ENCODE assay signal across 20 mouse cellular contexts in genomic region chr11:74965516-74965915, GRCm38 (mm10). TPM values are rescaled to one million over a fixed set of nuclear protein-coding genes. Genes with fewer than 3 reads are reported as not detected.
DNase-seq lines count a peak whose midpoint lies in the region; ATAC-seq and TF ChIP-seq lines count a peak whose summit lies in the region.
"Had no signal": no experiment of that assay in that cellular context is flagged by ENCODE, and none has a peak within 500 bp of the region (broad histone marks: within the 10 kb centered on the region; RNA-seq: fewer than 3 reads in every experiment).

No protein-coding gene starts in this region.

- H3K27me3 ChIP-seq in heart, embryonic 13.5 days (replicated peaks), result no peaks in the 10 kb centered on the region
- H3K27me3 ChIP-seq in heart, embryonic 11.5 days (ENCODE audit: control insufficient read depth, insufficient read depth, low read length), result no peaks in the 10 kb centered on the region
- no peaks in the 10 kb centered on the region for H3K27me3 ChIP-seq in forebrain, embryonic 12.5 days
- H3K27me3 ChIP-seq in kidney, adult 2 months (replicated peaks; ENCODE audit: control insufficient read depth, insufficient read depth, low read length), result no peaks in the 10 kb centered on the region
- H3K27me3 ChIP-seq: embryonic facial prominence, embryonic 12.5 days had no signal

- 92% methylated on average over 3 of the region's 3 CpGs for WGBS in heart, embryonic 13.5 days
- 96% methylated on average over 3 of the region's 3 CpGs for WGBS in heart, embryonic 11.5 days (ENCODE audit: insufficient replicate concordance)
- 90% methylated on average over 3 of the region's 3 CpGs for WGBS in forebrain, embryonic 12.5 days
- 90% methylated on average over 3 of the region's 3 CpGs for whole genome bisulfite sequencing in kidney, adult 2 months

- no peak for TF ChIP-seq POLR2A in embryonic fibroblast, embryonic 13.5 days (IDR thresholded peaks at IDR 0.05; ENCODE audit: low read depth, low read length)
- no peak for TF ChIP-seq POLR2A in kidney, adult 2 months (IDR thresholded peaks at IDR 0.05; ENCODE audit: low read depth, low read length)

- peak overlapping the region; percentile 24; the same call in 1 of the 2 replicates for H3K27ac ChIP-seq in heart, embryonic 13.5 days (replicated peaks)
- no peak overlapping the region for H3K27ac ChIP-seq in heart, embryonic 11.5 days (ENCODE audit: low read depth, low read length)
- peak overlapping the region; percentile 91 for H3K27ac ChIP-seq in embryonic fibroblast, embryonic 13.5 days (ENCODE audit: insufficient read depth, low read length)
- no peak overlapping the region for H3K27ac ChIP-seq in layer of hippocampus, adult 2 months
- H3K27ac ChIP-seq in forebrain, embryonic 12.5 days, result no peak overlapping the region
- H3K27ac ChIP-seq in kidney, adult 2 months (ENCODE audit: insufficient read depth, low read depth, low read length), result no peak overlapping the region
- H3K27ac ChIP-seq: embryonic facial prominence, embryonic 10.5 days; embryonic facial prominence, embryonic 12.5 days had no signal

- DNase-seq in 3T3-L1 (ENCODE audit: low read depth, low spot score) (peak; percentile 70), NIH3T3 (ENCODE audit: low read depth) (peak; percentile 71)
- DNase-seq in layer of hippocampus, adult 2 months (ENCODE audit: low spot score in 2 of 2), result no peak
- no peak for DNase-seq in kidney, adult 2 months
- DNase-seq: adrenal gland, adult 2 months; adrenal gland, postnatal 10 days; adrenal gland, postnatal 25 days; cerebellum, adult 11-12 months; cerebellum, adult 2 months; cerebellum, adult 9-10 months; cerebellum, postnatal 10 days; cerebellum, postnatal 25 days had no signal

- no peak overlapping the region for H3K4me2 ChIP-seq in heart, embryonic 13.5 days
- no peak overlapping the region for H3K4me2 ChIP-seq in heart, embryonic 11.5 days
- H3K4me2 ChIP-seq in forebrain, embryonic 12.5 days, result no peak overlapping the region
- H3K4me2 ChIP-seq: embryonic facial prominence, embryonic 12.5 days had no signal

- no peak for ATAC-seq in heart, embryonic 13.5 days (ENCODE audit: extremely low read depth, insufficient number of reproducible peaks, low FRiP score, low TSS enrichment)
- ATAC-seq in heart, embryonic 11.5 days (replicated peaks; ENCODE audit: insufficient number of reproducible peaks, low FRiP score, low TSS enrichment), result no peak
- no peak for ATAC-seq in forebrain, embryonic 12.5 days (ENCODE audit: low FRiP score)
- ATAC-seq: forebrain, embryonic 14.5 days; forebrain, embryonic 16.5 days had no signal

- peaks cover 12% of the 10 kb centered on the region for H3K4me1 ChIP-seq in heart, embryonic 13.5 days
- H3K4me1 ChIP-seq in heart, embryonic 11.5 days (ENCODE audit: control insufficient read depth, insufficient read depth, low read length), result no peaks in the 10 kb centered on the region
- peaks cover 3% of the 10 kb centered on the region for H3K4me1 ChIP-seq in embryonic fibroblast, embryonic 13.5 days (ENCODE audit: control insufficient read depth, insufficient read depth, low read length)
- H3K4me1 ChIP-seq in forebrain, embryonic 12.5 days, result no peaks in the 10 kb centered on the region
- H3K4me1 ChIP-seq in kidney, adult 2 months (ENCODE audit: control insufficient read depth, insufficient read depth, low read length), result no peaks in the 10 kb centered on the region
- H3K4me1 ChIP-seq: embryonic facial prominence, embryonic 10.5 days; embryonic facial prominence, embryonic 12.5 days had no signal

- TF ChIP-seq CTCF in embryonic fibroblast, embryonic 13.5 days (IDR thresholded peaks at IDR 0.05; ENCODE audit: borderline replicate concordance, insufficient read depth, low read length), result no peak
- TF ChIP-seq CTCF in layer of hippocampus, adult 2 months (conservative IDR thresholded peaks at IDR 0.05), result no peak
- TF ChIP-seq CTCF in kidney, adult 2 months (conservative IDR thresholded peaks at IDR 0.05; ENCODE audit: insufficient read depth, insufficient read length, low read depth, low read length), result no peak

- H3K9ac ChIP-seq in heart, embryonic 13.5 days, result no peak overlapping the region
- no peak overlapping the region for H3K9ac ChIP-seq in heart, embryonic 11.5 days (ENCODE audit: low read depth, low read length)
- no peak overlapping the region for H3K9ac ChIP-seq in forebrain, embryonic 12.5 days
- H3K9ac ChIP-seq: embryonic facial prominence, embryonic 12.5 days had no signal

- H3K36me3 ChIP-seq in heart, embryonic 13.5 days, result peaks cover 6% of the 10 kb centered on the region
- no peaks in the 10 kb centered on the region; the same call in 1 of the 2 replicates for H3K36me3 ChIP-seq in heart, embryonic 11.5 days (ENCODE audit: control insufficient read depth, insufficient read depth, low read length)
- 0 out of 2 replicates have a peak, but pooled peaks cover 3% of the 10 kb centered on the region for H3K36me3 ChIP-seq in forebrain, embryonic 12.5 days (replicated peaks)
- H3K36me3 ChIP-seq in kidney, adult 2 months (ENCODE audit: control insufficient read depth, insufficient read depth, low read length), result no peaks in the 10 kb centered on the region

- H3K4me3 ChIP-seq in heart, embryonic 13.5 days, result no peak overlapping the region
- no peak overlapping the region for H3K4me3 ChIP-seq in heart, embryonic 11.5 days (ENCODE audit: low read depth, low read length)
- H3K4me3 ChIP-seq in embryonic fibroblast, embryonic 13.5 days (ENCODE audit: insufficient read depth, low read length), result no peak overlapping the region
- H3K4me3 ChIP-seq in layer of hippocampus, adult 2 months, result no peak overlapping the region
- no peak overlapping the region for H3K4me3 ChIP-seq in forebrain, embryonic 12.5 days (replicated peaks)
- H3K4me3 ChIP-seq in kidney, adult 2 months (ENCODE audit: insufficient read depth, low read depth, low read length), result no peak overlapping the region
- H3K4me3 ChIP-seq: embryonic facial prominence, embryonic 10.5 days; embryonic facial prominence, embryonic 12.5 days had no signal

- H3K9me3 ChIP-seq in heart, embryonic 13.5 days, result no peaks in the 10 kb centered on the region
- no peaks in the 10 kb centered on the region for H3K9me3 ChIP-seq in heart, embryonic 11.5 days (replicated peaks; ENCODE audit: control insufficient read depth, low read length)
- no peaks in the 10 kb centered on the region for H3K9me3 ChIP-seq in forebrain, embryonic 12.5 days
- H3K9me3 ChIP-seq: embryonic facial prominence, embryonic 10.5 days; embryonic facial prominence, embryonic 12.5 days had no signal

RNA-seq across cellular contexts. Expression of gene Srr, which starts 39.8 kb away (rescaled TPM):
- polyA plus RNA-seq in heart, embryonic 13.5 days (2015; fragmentation: Nextera tagmentation; extraction: Ambion mirVana), result 16.6 and 17.4 TPM in 2 replicates
- polyA plus RNA-seq in heart, embryonic 11.5 days (2014; fragmentation: Nextera tagmentation; extraction: Ambion mirVana), result 19.2 and 25.0 TPM in 2 replicates
- polyA plus RNA-seq in embryonic fibroblast, embryonic 13.5 days (2011; ENCODE audit: insufficient read length, low read depth, missing spikeins), result 33.4 and 37.1 TPM in 2 replicates
- 10 to 100 TPM; 85.2 to 96.3 TPM for total RNA-seq in layer of hippocampus, adult 2 months (2021)
- polyA plus RNA-seq in forebrain, embryonic 12.5 days (2016; fragmentation: Nextera tagmentation; extraction: Ambion mirVana), result 27.5 and 30.8 TPM in 2 replicates
- 49.7 and 52.0 TPM in 2 replicates for polyA plus RNA-seq in kidney, adult 2 months (2012; rRNA removed)

RNA-seq across cellular contexts. Expression of gene Smg6, which starts 39.9 kb away (rescaled TPM):
- polyA plus RNA-seq in heart, embryonic 13.5 days (2015; fragmentation: Nextera tagmentation; extraction: Ambion mirVana), result 11.0 and 11.3 TPM in 2 replicates
- polyA plus RNA-seq in heart, embryonic 11.5 days (2014; fragmentation: Nextera tagmentation; extraction: Ambion mirVana), result 10.4 and 11.3 TPM in 2 replicates
- polyA plus RNA-seq in embryonic fibroblast, embryonic 13.5 days (2011; ENCODE audit: insufficient read length, low read depth, missing spikeins), result 16.2 and 19.1 TPM in 2 replicates
- 10 to 100 TPM; 31.9 to 34.7 TPM for total RNA-seq in layer of hippocampus, adult 2 months (2021)
- polyA plus RNA-seq in forebrain, embryonic 12.5 days (2016; fragmentation: Nextera tagmentation; extraction: Ambion mirVana), result 22.0 and 23.9 TPM in 2 replicates
- 35.2 and 40.1 TPM in 2 replicates for polyA plus RNA-seq in kidney, adult 2 months (2012; rRNA removed)

Comparison
In these comparisons a context has a peak if more than half of its experiments do, and no peak if none do; other contexts are left out.
1. H3K27ac ChIP-seq: peak in heart, embryonic 13.5 days (single experiment) and embryonic fibroblast, embryonic 13.5 days (single experiment); none in heart, embryonic 11.5 days (single experiment), layer of hippocampus, adult 2 months (single experiment), forebrain, embryonic 12.5 days (single experiment) and kidney, adult 2 months (single experiment).
2. DNase-seq: peak in 3T3-L1 (single experiment) and NIH3T3 (single experiment); none in layer of hippocampus, adult 2 months (0 of 2) and kidney, adult 2 months (single experiment).